Mouse (Mus musculus): ENCODE data around the gene Trak1. TPM values are rescaled to one million over a fixed set of nuclear protein-coding genes. Genes with fewer than 3 reads are reported as not detected.
A peak's percentile ranks its signal among the peaks of the same experiment; 100 is the strongest.
"Not testable (repeated sequence)": the region's sequence is repeated elsewhere in the genome, so short reads cannot be mapped to it uniquely, and the experiment has no call there.

Gene Trak1
- polyA plus RNA-seq, 1 experiment from 2014 or later = 60.6 TPM

DNA sequence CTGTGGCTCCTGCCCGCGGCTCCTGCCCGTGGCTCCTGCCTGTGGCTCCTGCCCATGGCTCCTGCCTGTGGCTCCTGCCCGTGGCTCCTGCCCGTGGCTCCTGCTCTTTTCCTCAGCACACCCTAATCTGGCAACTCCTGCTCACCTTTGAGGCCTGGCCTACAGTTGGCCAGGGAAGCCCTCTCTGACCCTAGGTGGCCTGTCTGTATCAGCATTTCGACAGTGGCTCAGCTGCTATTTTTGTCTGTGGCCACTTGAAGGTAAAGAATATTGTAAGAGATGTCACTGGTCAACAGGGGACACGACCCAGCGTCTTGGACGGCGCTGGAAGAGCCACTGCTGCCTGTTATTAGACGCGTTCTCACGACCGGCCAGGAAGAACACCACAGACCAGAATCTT lies 24.7 kb downstream of the Trak1 start:
- Histone ChIP-seq H3K9me3 (replicated peaks; ENCODE audit: control insufficient read depth, low read length, poor library complexity, severe bottlenecking) (no peaks in the 10 kb centered on the region), H3K4me1 (ENCODE audit: control insufficient read depth, insufficient read depth, low read length) (peaks cover 3% of the 10 kb centered on the region; the same call in 1 of the 2 replicates), H3K9ac (ENCODE audit: low read depth, low read length) (no peak overlapping the region), H3K36me3 (ENCODE audit: control insufficient read depth, insufficient read depth, low read length) (no peaks in the 10 kb centered on the region), H3K4me2 (ENCODE audit: low read length) (no peak overlapping the region), H3K27me3 (ENCODE audit: control insufficient read depth, insufficient read depth, low read depth, low read length) (no peaks in the 10 kb centered on the region), H3K4me3 (ENCODE audit: low read depth, low read length) (no peak overlapping the region), H3K27ac (ENCODE audit: low read length) (no peak overlapping the region)
- ATAC-seq = no peak
- WGBS = 98% methylated on average over 14 of the region's 14 CpGs

DNA sequence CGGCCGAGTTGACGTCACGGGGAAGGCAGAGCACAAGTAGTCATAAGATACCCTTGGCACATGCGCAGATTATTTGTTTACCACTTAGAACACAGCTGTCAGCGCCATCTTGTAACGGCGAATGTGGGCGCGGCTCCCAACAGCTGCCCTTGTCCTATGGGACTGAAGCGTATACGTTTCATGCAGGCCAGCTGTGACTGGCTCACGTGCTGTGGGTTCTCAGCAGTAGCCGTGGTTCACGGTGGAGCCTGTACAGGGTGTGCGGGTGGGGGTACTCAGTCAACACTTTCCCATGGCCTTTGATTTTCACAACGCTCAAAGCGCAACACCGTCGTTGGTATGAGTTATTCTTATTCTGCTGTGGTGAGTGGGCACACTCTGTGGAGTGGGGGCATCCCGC lies 31.0 kb downstream of the Trak1 start:
- not testable (repeated sequence) for H3K4me2 ChIP-seq (ENCODE audit: low read length); H3K36me3 ChIP-seq (ENCODE audit: control insufficient read depth, insufficient read depth, low read length); H3K27ac ChIP-seq (ENCODE audit: low read length); H3K27me3 ChIP-seq (ENCODE audit: control insufficient read depth, insufficient read depth, low read depth, low read length); ATAC-seq; H3K4me3 ChIP-seq (ENCODE audit: low read depth, low read length); H3K9me3 ChIP-seq (replicated peaks; ENCODE audit: control insufficient read depth, low read length, poor library complexity, severe bottlenecking); H3K9ac ChIP-seq (ENCODE audit: low read depth, low read length)
- H3K4me1 ChIP-seq (ENCODE audit: control insufficient read depth, insufficient read depth, low read length) = peaks cover 17% of the 10 kb centered on the region
- WGBS = 96% methylated on average over 16 of the region's 21 CpGs

- H3K27ac ChIP-seq (ENCODE audit: low read length) = no peak overlapping the region
These were observed 31.9 kb downstream of the Trak1 start for GRCm38 (mm10) chr9:121329181-121329580.

DNA sequence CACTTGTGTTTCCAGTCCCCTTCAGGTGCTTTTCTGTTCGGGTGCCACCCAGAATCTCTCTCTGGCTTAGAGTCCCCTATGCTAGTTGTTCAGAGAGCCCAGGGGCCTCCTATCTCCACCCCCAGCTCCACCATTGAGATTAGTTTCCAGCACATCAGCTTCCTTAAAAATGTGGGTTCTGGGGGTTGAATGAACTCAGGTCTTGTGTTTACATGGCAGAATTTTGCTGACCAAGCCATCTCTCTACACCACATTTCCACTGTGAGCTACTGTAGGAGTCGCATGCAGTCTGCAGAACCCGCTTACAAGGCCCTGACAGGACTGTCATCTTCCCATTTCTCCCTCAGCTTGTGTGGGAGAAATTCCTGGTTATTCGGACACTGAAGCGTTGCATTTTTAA lies 32.8 kb downstream of the Trak1 start:
- 91% methylated on average over 5 of the region's 5 CpGs for WGBS

More at GRCm38 (mm10) chr9:121329181-121329580, 31.9 kb downstream of the Trak1 start:
- H3K36me3 ChIP-seq (ENCODE audit: control insufficient read depth, insufficient read depth, low read length) = no peaks in the 10 kb centered on the region
- 66% methylated on average over 8 of the region's 8 CpGs for WGBS
- peaks cover 25% of the 10 kb centered on the region for H3K4me1 ChIP-seq (ENCODE audit: control insufficient read depth, insufficient read depth, low read length)
- no peak overlapping the region for H3K4me2 ChIP-seq (ENCODE audit: low read length)
- no peak overlapping the region for H3K9ac ChIP-seq (ENCODE audit: low read depth, low read length)
- no peaks in the 10 kb centered on the region for H3K9me3 ChIP-seq (replicated peaks; ENCODE audit: control insufficient read depth, low read length, poor library complexity, severe bottlenecking)
- no peaks in the 10 kb centered on the region for H3K27me3 ChIP-seq (ENCODE audit: control insufficient read depth, insufficient read depth, low read depth, low read length)
- ATAC-seq = no peak
- H3K4me3 ChIP-seq (ENCODE audit: low read depth, low read length) = no peak overlapping the region

DNA sequence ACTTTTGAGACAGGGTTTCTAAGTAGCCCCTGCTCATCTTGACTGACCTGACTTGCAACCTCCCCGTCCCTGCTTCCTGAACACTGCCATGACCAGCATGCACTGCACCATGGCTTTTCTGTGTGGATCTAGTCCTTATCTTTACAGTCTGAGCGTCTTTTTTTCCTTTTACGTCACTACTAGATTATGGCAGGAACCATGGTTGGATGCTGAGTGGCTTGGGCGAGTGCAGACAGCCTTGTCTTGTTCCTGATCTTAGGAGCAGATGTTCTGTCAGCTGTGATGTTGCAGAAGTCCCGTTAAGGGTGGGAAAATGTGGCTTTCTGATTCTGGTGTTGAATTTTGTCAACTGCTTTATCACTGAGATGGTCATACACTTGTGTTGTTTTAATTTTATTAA lies 34.1 kb downstream of the Trak1 start:
- Histone ChIP-seq H3K27me3 (ENCODE audit: control insufficient read depth, insufficient read depth, low read depth, low read length) (no peaks in the 10 kb centered on the region), H3K4me2 (ENCODE audit: low read length) (no peak overlapping the region), H3K36me3 (ENCODE audit: control insufficient read depth, insufficient read depth, low read length) (no peaks in the 10 kb centered on the region), H3K4me1 (ENCODE audit: control insufficient read depth, insufficient read depth, low read length) (peaks cover 36% of the 10 kb centered on the region), H3K9me3 (replicated peaks; ENCODE audit: control insufficient read depth, low read length, poor library complexity, severe bottlenecking) (no peaks in the 10 kb centered on the region), H3K4me3 (ENCODE audit: low read depth, low read length) (no peak overlapping the region), H3K27ac (ENCODE audit: low read length) (peak overlapping the region; percentile 76), H3K9ac (ENCODE audit: low read depth, low read length) (no peak overlapping the region)
- 16% methylated on average over 5 of the region's 5 CpGs for WGBS
- ATAC-seq = no peak

More for the DNA sequence above, 32.8 kb downstream of the Trak1 start:
- Histone ChIP-seq H3K9ac (ENCODE audit: low read depth, low read length) (no peak overlapping the region), H3K27ac (ENCODE audit: low read length) (no peak overlapping the region), H3K4me1 (ENCODE audit: control insufficient read depth, insufficient read depth, low read length) (peaks cover 34% of the 10 kb centered on the region), H3K9me3 (replicated peaks; ENCODE audit: control insufficient read depth, low read length, poor library complexity, severe bottlenecking) (no peaks in the 10 kb centered on the region), H3K36me3 (ENCODE audit: control insufficient read depth, insufficient read depth, low read length) (no peaks in the 10 kb centered on the region), H3K4me2 (ENCODE audit: low read length) (no peak overlapping the region), H3K4me3 (ENCODE audit: low read depth, low read length) (no peak overlapping the region), H3K27me3 (ENCODE audit: control insufficient read depth, insufficient read depth, low read depth, low read length) (no peaks in the 10 kb centered on the region)
- no peak for ATAC-seq

- Histone ChIP-seq H3K9ac (ENCODE audit: low read depth, low read length) (no peak overlapping the region), H3K4me1 (ENCODE audit: control insufficient read depth, insufficient read depth, low read length) (peaks cover 36% of the 10 kb centered on the region), H3K4me2 (ENCODE audit: low read length) (no peak overlapping the region), H3K4me3 (ENCODE audit: low read depth, low read length) (no peak overlapping the region), H3K27me3 (ENCODE audit: control insufficient read depth, insufficient read depth, low read depth, low read length) (no peaks in the 10 kb centered on the region), H3K9me3 (replicated peaks; ENCODE audit: control insufficient read depth, low read length, poor library complexity, severe bottlenecking) (no peaks in the 10 kb centered on the region), H3K36me3 (ENCODE audit: control insufficient read depth, insufficient read depth, low read length) (no peaks in the 10 kb centered on the region), H3K27ac (ENCODE audit: low read length) (peak overlapping the region; percentile 76)
- 2% methylated on average over 8 of the region's 8 CpGs for WGBS
- peak; percentile 74 for ATAC-seq
These were observed 34.8 kb downstream of the Trak1 start for GRCm38 (mm10) chr9:121331878-121332630.

DNA sequence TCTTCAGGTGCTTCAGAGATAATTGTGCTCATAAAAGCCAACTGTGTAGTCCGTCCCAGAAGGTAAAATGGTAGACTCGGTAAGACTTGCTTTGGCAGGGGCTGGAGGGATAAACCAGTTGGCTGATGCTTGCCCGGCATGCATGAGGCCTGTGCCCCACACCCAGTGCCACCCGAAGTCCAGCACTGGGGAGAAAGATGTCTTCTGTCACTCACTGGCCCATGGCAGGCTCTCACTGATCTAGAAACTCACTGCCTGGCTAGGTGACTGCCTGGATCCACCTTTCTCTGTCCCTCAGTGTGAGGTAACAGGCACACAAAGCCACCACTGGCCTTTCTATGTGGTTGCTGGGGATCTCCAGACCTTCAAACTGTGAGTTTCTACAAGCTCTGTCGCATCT lies 36.3 kb downstream of the Trak1 start:
- WGBS = 60% methylated on average over 5 of the region's 5 CpGs
- H3K27ac ChIP-seq (ENCODE audit: low read length) = peak overlapping the region; percentile 55
- no peak overlapping the region for H3K9ac ChIP-seq (ENCODE audit: low read depth, low read length)
- no peak overlapping the region for H3K4me2 ChIP-seq (ENCODE audit: low read length)
- H3K27me3 ChIP-seq (ENCODE audit: control insufficient read depth, insufficient read depth, low read depth, low read length) = no peaks in the 10 kb centered on the region
- no peaks in the 10 kb centered on the region for H3K36me3 ChIP-seq (ENCODE audit: control insufficient read depth, insufficient read depth, low read length)
- no peak for ATAC-seq
- H3K4me1 ChIP-seq (ENCODE audit: control insufficient read depth, insufficient read depth, low read length) = peaks cover 40% of the 10 kb centered on the region
- H3K4me3 ChIP-seq (ENCODE audit: low read depth, low read length) = no peak overlapping the region
- no peaks in the 10 kb centered on the region for H3K9me3 ChIP-seq (replicated peaks; ENCODE audit: control insufficient read depth, low read length, poor library complexity, severe bottlenecking)

GRCm38 (mm10) chr9:121334311-121334851 lies 37.1 kb downstream of the Trak1 start:
- peaks cover 40% of the 10 kb centered on the region for H3K4me1 ChIP-seq (ENCODE audit: control insufficient read depth, insufficient read depth, low read length)
- no peak overlapping the region for H3K9ac ChIP-seq (ENCODE audit: low read depth, low read length)
- peak overlapping the region; percentile 55 for H3K27ac ChIP-seq (ENCODE audit: low read length)
- no peaks in the 10 kb centered on the region for H3K27me3 ChIP-seq (ENCODE audit: control insufficient read depth, insufficient read depth, low read depth, low read length)
- H3K4me2 ChIP-seq (ENCODE audit: low read length) = no peak overlapping the region
- no peaks in the 10 kb centered on the region for H3K36me3 ChIP-seq (ENCODE audit: control insufficient read depth, insufficient read depth, low read length)
- 18% methylated on average over 8 of the region's 8 CpGs for WGBS
- H3K9me3 ChIP-seq (replicated peaks; ENCODE audit: control insufficient read depth, low read length, poor library complexity, severe bottlenecking) = no peaks in the 10 kb centered on the region
- no peak for ATAC-seq
- no peak overlapping the region for H3K4me3 ChIP-seq (ENCODE audit: low read depth, low read length)

DNA sequence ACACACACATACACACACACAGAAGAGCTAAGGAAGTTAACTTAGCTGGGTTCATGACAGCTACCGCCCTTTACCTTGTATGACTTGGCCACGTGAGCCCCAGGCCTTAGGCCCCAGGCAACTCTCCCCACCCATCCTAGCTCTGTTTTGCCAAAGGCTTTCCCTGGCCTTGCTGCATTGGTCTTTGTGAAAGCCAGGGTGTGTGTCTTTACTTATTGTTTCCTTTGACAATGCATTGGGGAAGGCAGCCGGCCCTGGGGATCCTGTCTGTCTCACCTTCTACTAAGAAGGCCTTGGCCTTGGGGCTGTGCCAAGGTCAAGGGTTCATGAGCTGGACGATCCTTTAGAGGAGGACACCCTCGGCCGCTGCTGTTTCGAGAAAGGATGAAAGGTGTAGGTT lies 38.3 kb downstream of the Trak1 start:
- 41% methylated on average over 7 of the region's 7 CpGs for WGBS
- Histone ChIP-seq H3K36me3 (ENCODE audit: control insufficient read depth, insufficient read depth, low read length) (no peaks in the 10 kb centered on the region), H3K4me1 (ENCODE audit: control insufficient read depth, insufficient read depth, low read length) (peaks cover 40% of the 10 kb centered on the region), H3K4me2 (ENCODE audit: low read length) (no peak overlapping the region), H3K27ac (ENCODE audit: low read length) (peak overlapping the region; percentile 13; the same call in 1 of the 2 replicates), H3K9me3 (replicated peaks; ENCODE audit: control insufficient read depth, low read length, poor library complexity, severe bottlenecking) (no peaks in the 10 kb centered on the region), H3K4me3 (ENCODE audit: low read depth, low read length) (no peak overlapping the region), H3K9ac (ENCODE audit: low read depth, low read length) (no peak overlapping the region), H3K27me3 (ENCODE audit: control insufficient read depth, insufficient read depth, low read depth, low read length) (no peaks in the 10 kb centered on the region)
- ATAC-seq = no peak

Measured in midbrain, embryonic 16.5 days (tissue).